Mouse (Mus musculus) neural tube, embryonic 14.5 days (tissue): ENCODE data around the gene Zpr1. TPM values are rescaled to one million over a fixed set of nuclear protein-coding genes. Genes with fewer than 3 reads are reported as not detected.
"Not testable (repeated sequence)": the region's sequence is repeated elsewhere in the genome, so short reads cannot be mapped to it uniquely, and the experiment has no call there.

Experiments
- ATAC-seq: fragments of 200-750 bp; cut with Nextera tagmentation; 2 replicates; pipeline ENCODE4 v1.8.0; 2017; ENCODE audit warnings: low read depth, mild to moderate bottlenecking, moderate TSS enrichment, moderate library complexity
- H3K27ac ChIP-seq: fragments of 300-500 bp; sonication (generic); 2 replicates; pipeline ENCODE4 v1.5.1; 2014; ENCODE audit warnings: low read depth, mild to moderate bottlenecking, control low read depth, low read length, moderate library complexity, mixed read lengths
- H3K27me3 ChIP-seq: fragments of 300-500 bp; sonication (generic); 2 replicates; pipeline ENCODE4 v1.6.1; 2014; ENCODE audit warnings: low read length; ENCODE audit not compliant: control insufficient read depth, insufficient read depth
- H3K36me3 ChIP-seq: fragments of 300-500 bp; sonication (generic); 2 replicates; pipeline ENCODE4 v1.6.1; 2014; ENCODE audit warnings: low read length, mixed read lengths; ENCODE audit not compliant: control insufficient read depth, insufficient read depth
- H3K4me1 ChIP-seq: fragments of 300-500 bp; sonication (generic); 2 replicates; pipeline ENCODE4 v1.6.1; 2014; ENCODE audit warnings: low read length; ENCODE audit not compliant: control insufficient read depth, insufficient read depth
- H3K4me2 ChIP-seq: fragments of 300-500 bp; sonication (generic); 2 replicates; pipeline ENCODE4 v1.6.1; 2014; ENCODE audit warnings: mild to moderate bottlenecking, low read depth, low read length, control low read depth
- H3K4me3 ChIP-seq: fragments of 300-500 bp; sonication (generic); 2 replicates; pipeline ENCODE4 v1.5.1; 2014; ENCODE audit warnings: low read depth, low read length, control low read depth, mixed read lengths
- H3K9ac ChIP-seq: fragments of 300-500 bp; sonication (generic); replicated peaks from 2 replicates; pipeline ENCODE4 v1.6.1; 2014; ENCODE audit warnings: low read depth, mild to moderate bottlenecking, control low read depth, low read length, mixed read lengths
- H3K9me3 ChIP-seq: fragments of 300-500 bp; sonication (generic); 2 replicates; pipeline ENCODE4 v1.6.1; 2016; ENCODE audit warnings: low read length; ENCODE audit not compliant: control insufficient read depth
- WGBS: fragments of 180-500 bp; shearing (Covaris S2); extraction: QIAGEN DNeasy Blood & Tissue Kit; methylation state at CpG from one replicate; pipeline ENCODE4 v1.1.7; 2014; 5-methylcytosine and 5-hydroxymethylcytosine counted together
- polyA plus RNA-seq: library from polyadenylated mRNA; unstranded; fragments of >200 nt; fragmentation: Nextera tagmentation; extraction: Ambion mirVana; gene quantifications from 2 replicates; pipeline ENCODE4 v1.2.1, GENCODE M21; 2014

Gene Zpr1
- polyA plus RNA-seq, 1 experiment from 2014 or later = 55.0 TPM

DNA sequence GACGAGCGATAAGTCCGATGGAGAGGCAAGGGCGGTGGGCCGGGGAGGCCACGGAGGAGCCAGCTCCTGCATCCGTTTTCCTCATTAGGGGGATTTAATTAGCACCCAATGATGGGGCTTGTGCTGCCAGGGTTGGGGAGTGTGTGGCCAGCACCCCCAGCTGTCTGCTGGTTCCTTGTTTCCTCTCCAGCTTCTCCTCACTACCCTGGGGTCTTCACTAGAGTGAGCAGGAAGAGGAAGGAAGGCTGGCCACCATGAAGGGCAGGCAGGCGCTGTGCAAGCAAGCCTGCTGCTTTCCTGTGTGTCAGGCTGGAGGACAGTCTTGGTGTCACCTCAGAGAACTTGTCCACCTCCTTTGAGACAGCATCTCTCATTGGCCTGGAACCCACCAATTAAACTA lies 44.0 kb downstream of the Zpr1 start:
- no peaks in the 10 kb centered on the region for H3K27me3 ChIP-seq
- H3K4me3 ChIP-seq = no peak overlapping the region
- ATAC-seq = no peak
- H3K4me2 ChIP-seq = no peak overlapping the region
- H3K9ac ChIP-seq = no peak overlapping the region
- WGBS = 49% methylated on average over 8 of the region's 8 CpGs
- no peaks in the 10 kb centered on the region for H3K36me3 ChIP-seq
- H3K4me1 ChIP-seq = peaks cover 9% of the 10 kb centered on the region
- no peak overlapping the region for H3K27ac ChIP-seq
- H3K9me3 ChIP-seq = no peaks in the 10 kb centered on the region

DNA sequence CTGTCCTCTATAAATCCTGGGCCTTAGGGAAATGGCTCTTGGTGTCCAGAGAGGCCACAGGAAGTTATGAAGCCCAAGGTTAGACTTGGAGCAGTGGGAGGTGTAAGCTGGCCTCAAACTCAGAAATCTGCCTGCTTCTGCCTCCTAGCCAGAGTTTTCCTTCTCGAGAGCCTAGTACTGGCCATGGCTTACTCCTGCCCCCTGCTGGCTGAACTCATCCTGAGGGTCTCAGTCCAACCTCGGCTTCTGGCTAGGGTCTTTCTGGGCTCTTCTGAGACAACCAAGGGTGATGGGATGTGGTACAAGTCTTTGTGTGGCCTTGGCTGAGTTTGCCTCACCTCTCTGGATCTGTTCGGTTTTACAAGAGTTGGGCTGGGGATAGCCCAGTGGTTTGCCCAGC lies 45.1 kb downstream of the Zpr1 start:
- WGBS = 97% methylated on average over 3 of the region's 3 CpGs
- Histone ChIP-seq H3K9me3 (no peaks in the 10 kb centered on the region), H3K4me2 (no peak overlapping the region), H3K27me3 (no peaks in the 10 kb centered on the region), H3K4me1 (peaks cover 9% of the 10 kb centered on the region), H3K36me3 (no peaks in the 10 kb centered on the region), H3K4me3 (no peak overlapping the region), H3K9ac (no peak overlapping the region), H3K27ac (no peak overlapping the region)
- no peak for ATAC-seq

- H3K27ac ChIP-seq, H3K27me3 ChIP-seq, H3K4me1 ChIP-seq, ATAC-seq, H3K4me3 ChIP-seq, H3K36me3 ChIP-seq, H3K9ac ChIP-seq, H3K9me3 ChIP-seq, H3K4me2 ChIP-seq: not testable (repeated sequence)
- 82% methylated on average over 6 of the region's 6 CpGs for WGBS
Measured at GRCm38 (mm10) chr9:46319886-46320285, 47.0 kb downstream of the Zpr1 start, which contains the start of gene 4931429L15Rik. TSS of gene 4931429L15Rik (minus strand) at chr9:46319986.

DNA sequence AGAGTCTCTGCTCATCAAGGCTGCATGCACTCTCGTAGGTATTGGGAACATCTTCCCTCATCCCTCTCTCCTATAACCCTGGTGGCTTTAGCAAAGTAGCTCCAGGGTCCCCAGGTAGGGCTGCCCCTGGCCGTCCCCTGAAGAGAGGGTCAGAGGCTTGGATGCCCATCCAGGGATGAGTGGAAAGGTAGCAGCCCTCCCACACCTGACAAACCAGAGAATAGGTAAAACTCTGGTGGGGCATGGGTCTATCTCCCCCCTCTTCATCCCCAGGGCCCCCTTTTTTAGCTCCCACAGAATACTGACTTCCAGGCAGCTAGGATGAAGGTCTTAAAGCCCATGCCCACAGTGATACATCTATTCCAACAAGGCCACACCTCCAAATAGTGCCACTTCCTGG lies 47.6 kb downstream of the Zpr1 start:
- Histone ChIP-seq H3K9ac (no peak overlapping the region), H3K4me3 (no peak overlapping the region), H3K9me3 (no peaks in the 10 kb centered on the region), H3K4me1 (peaks cover 9% of the 10 kb centered on the region), H3K27ac (no peak overlapping the region), H3K4me2 (no peak overlapping the region), H3K36me3 (no peaks in the 10 kb centered on the region), H3K27me3 (no peaks in the 10 kb centered on the region)
- 96% methylated on average over 2 of the region's 2 CpGs for WGBS
- no peak for ATAC-seq

GRCm38 (mm10) chr9:46326694-46327405 lies 54.0 kb downstream of the Zpr1 start:
- no peak overlapping the region for H3K9ac ChIP-seq
- H3K4me1 ChIP-seq = peaks cover 11% of the 10 kb centered on the region
- no peaks in the 10 kb centered on the region for H3K27me3 ChIP-seq
- H3K4me3 ChIP-seq = no peak overlapping the region
- H3K36me3 ChIP-seq = no peaks in the 10 kb centered on the region
- no peak overlapping the region for H3K4me2 ChIP-seq
- no peak overlapping the region for H3K27ac ChIP-seq
- no peaks in the 10 kb centered on the region for H3K9me3 ChIP-seq
- 89% methylated on average over 11 of the region's 11 CpGs for WGBS
- ATAC-seq = no peak

- no peaks in the 10 kb centered on the region for H3K36me3 ChIP-seq
- H3K27me3 ChIP-seq = no peaks in the 10 kb centered on the region
- H3K9ac ChIP-seq = no peak overlapping the region
- 37% methylated on average over 25 of the region's 25 CpGs for WGBS
- H3K27ac ChIP-seq = peak overlapping the region; percentile 76
- peaks cover 11% of the 10 kb centered on the region for H3K4me1 ChIP-seq
- H3K4me3 ChIP-seq = no peak overlapping the region
- H3K4me2 ChIP-seq = peak overlapping the region; percentile 48; the same call in 1 of the 2 replicates
- peak; percentile 25; the same call in 1 of the 2 replicates for ATAC-seq
- H3K9me3 ChIP-seq = no peaks in the 10 kb centered on the region
Measured at GRCm38 (mm10) chr9:46327706-46328571, 55.1 kb downstream of the Zpr1 start.

- H3K9ac ChIP-seq = peak overlapping the region; percentile 47
- no peaks in the 10 kb centered on the region for H3K27me3 ChIP-seq
- WGBS = 1% methylated on average over 30 of the region's 30 CpGs
- peak overlapping the region; percentile 4; the same call in 1 of the 2 replicates for H3K4me3 ChIP-seq
- no peaks in the 10 kb centered on the region for H3K9me3 ChIP-seq
- peak overlapping the region; percentile 76 for H3K27ac ChIP-seq
- peak; percentile 56; the same call in 1 of the 2 replicates for ATAC-seq
- no peaks in the 10 kb centered on the region for H3K36me3 ChIP-seq
- peak overlapping the region; percentile 48 for H3K4me2 ChIP-seq
- peaks cover 11% of the 10 kb centered on the region for H3K4me1 ChIP-seq
Measured at GRCm38 (mm10) chr9:46328572-46329249, 55.8 kb downstream of the Zpr1 start.

DNA sequence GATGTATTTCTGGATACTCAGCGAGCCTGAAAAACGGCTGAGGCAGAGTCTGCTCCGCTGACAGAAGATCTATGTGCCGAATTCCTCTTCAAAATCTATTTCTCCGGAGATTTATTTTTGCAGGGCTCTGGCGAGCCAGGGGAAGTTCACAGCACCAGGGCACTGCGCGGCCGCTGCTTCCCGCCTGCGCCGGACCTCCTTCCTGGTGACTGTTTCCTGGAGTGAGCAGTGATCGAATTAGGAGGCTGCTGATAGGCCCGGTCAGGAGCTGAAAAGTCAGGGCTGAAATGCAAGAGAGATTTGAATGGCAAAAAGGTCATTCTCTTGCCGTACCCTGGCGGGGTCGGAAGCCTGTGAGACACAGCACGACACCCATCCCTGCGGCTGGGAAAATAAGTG lies 56.4 kb downstream of the Zpr1 start:
- H3K4me3 ChIP-seq = peak overlapping the region; percentile 4; the same call in 1 of the 2 replicates
- H3K9me3 ChIP-seq = no peaks in the 10 kb centered on the region
- H3K36me3 ChIP-seq = no peaks in the 10 kb centered on the region
- H3K4me1 ChIP-seq = peaks cover 11% of the 10 kb centered on the region
- ATAC-seq = no peak
- WGBS = 1% methylated on average over 19 of the region's 19 CpGs
- no peaks in the 10 kb centered on the region for H3K27me3 ChIP-seq
- peak overlapping the region; percentile 48 for H3K4me2 ChIP-seq
- H3K9ac ChIP-seq = peak overlapping the region; percentile 47; the same call in 1 of the 2 replicates
- H3K27ac ChIP-seq = peak overlapping the region; percentile 76; the same call in 1 of the 2 replicates
